Mouse (Mus musculus) midbrain, postnatal 0 days (tissue): Measurements from ENCODE around the gene Tnfrsf21. TPM values are rescaled to one million over a fixed set of nuclear protein-coding genes. Genes with fewer than 3 reads are reported as not detected.
A peak's percentile ranks its signal among the peaks of the same experiment; 100 is the strongest.

Experiments
- ATAC-seq: fragments of 200-750 bp; cut with Nextera tagmentation; 2 replicates; pipeline ENCODE4 v1.8.0; 2017; ENCODE audit warnings: moderate number of reproducible peaks, mild to moderate bottlenecking, moderate TSS enrichment, moderate library complexity; ENCODE audit not compliant: low FRiP score
- DNase-seq: peaks from one replicate; pipeline ENCODE4 v3.0.0-alpha.2; 2015; ENCODE audit warnings: low spot score
- H3K27ac ChIP-seq: fragments of 300-500 bp; sonication (generic); 2 replicates; pipeline ENCODE4 v1.5.1; 2014; ENCODE audit warnings: low read depth, mild to moderate bottlenecking, low read length, mixed read lengths
- H3K27me3 ChIP-seq: fragments of 300-500 bp; sonication (generic); 2 replicates; pipeline ENCODE4 v1.6.1; 2014; ENCODE audit warnings: low read length, control low read depth, mixed read lengths; ENCODE audit not compliant: insufficient read depth
- H3K36me3 ChIP-seq: fragments of 300-500 bp; sonication (generic); 2 replicates; pipeline ENCODE4 v1.6.1; 2014; ENCODE audit warnings: low read length, control low read depth, mixed read lengths; ENCODE audit not compliant: insufficient read depth
- H3K4me1 ChIP-seq: fragments of 300-500 bp; sonication (generic); 2 replicates; pipeline ENCODE4 v1.6.1; 2014; ENCODE audit warnings: mild to moderate bottlenecking, control low read depth, antibody characterized with exemption, low read length, mixed read lengths; ENCODE audit not compliant: insufficient read depth
- H3K4me2 ChIP-seq: fragments of 300-500 bp; sonication (generic); 2 replicates; pipeline ENCODE4 v1.6.1; 2014; ENCODE audit warnings: low read depth, mild to moderate bottlenecking, low read length, mixed read lengths; ENCODE audit not compliant: poor library complexity, severe bottlenecking
- H3K4me3 ChIP-seq: fragments of 300-500 bp; sonication (generic); 2 replicates; pipeline ENCODE4 v1.5.1; 2014; ENCODE audit warnings: low read depth, mild to moderate bottlenecking, low read length, moderate library complexity
- H3K9ac ChIP-seq: fragments of 300-500 bp; sonication (generic); replicated peaks from 2 replicates; pipeline ENCODE4 v1.6.1; 2014; ENCODE audit warnings: mild to moderate bottlenecking, low read length, moderate library complexity, mixed read lengths; ENCODE audit not compliant: poor library complexity, severe bottlenecking
- H3K9me3 ChIP-seq: fragments of 300-500 bp; sonication (generic); 2 replicates; pipeline ENCODE4 v1.6.1; 2016; ENCODE audit warnings: low read length, control low read depth
- CTCF ChIP-seq: IDR thresholded peaks from 2 replicates; pipeline ENCODE4 v1.5.1; 2016; ENCODE audit warnings: antibody characterized with exemption, mild to moderate bottlenecking
- WGBS: fragments of 180-500 bp; shearing (Covaris S2); extraction: QIAGEN DNeasy Blood & Tissue Kit; methylation state at CpG from one replicate; pipeline ENCODE4 v1.1.7; 2014; 5-methylcytosine and 5-hydroxymethylcytosine counted together
- polyA plus RNA-seq: library from polyadenylated mRNA; unstranded; fragments of >200 nt; fragmentation: Nextera tagmentation; extraction: Ambion mirVana; gene quantifications from 2 replicates; pipeline ENCODE4 v1.2.1, GENCODE M21; 2015
- total RNA-seq: library from RNA; depleted of rRNA; stranded (reverse); fragments of >200 nt; gene quantifications from 2 replicates; pipeline ENCODE4 v1.2.3, GENCODE M21; 2014

Gene Tnfrsf21
- total and polyA plus RNA-seq, 2 experiments from 2014 or later, result 74.5 to 110 TPM

GRCm38 (mm10) chr17:42999446-42999977 lies 16.8 kb upstream of the Tnfrsf21 start:
- no peak overlapping the region for H3K9ac ChIP-seq
- no peak overlapping the region for H3K4me3 ChIP-seq
- ATAC-seq, result no peak
- no peak overlapping the region for H3K4me2 ChIP-seq
- no peak for TF ChIP-seq CTCF
- no peak overlapping the region for H3K27ac ChIP-seq
- no peaks in the 10 kb centered on the region for H3K27me3 ChIP-seq
- no peaks in the 10 kb centered on the region for H3K4me1 ChIP-seq
- H3K36me3 ChIP-seq, result no peaks in the 10 kb centered on the region
- no peaks in the 10 kb centered on the region for H3K9me3 ChIP-seq
- WGBS, result 72% methylated on average over 7 of the region's 7 CpGs
- no peak for DNase-seq

DNA sequence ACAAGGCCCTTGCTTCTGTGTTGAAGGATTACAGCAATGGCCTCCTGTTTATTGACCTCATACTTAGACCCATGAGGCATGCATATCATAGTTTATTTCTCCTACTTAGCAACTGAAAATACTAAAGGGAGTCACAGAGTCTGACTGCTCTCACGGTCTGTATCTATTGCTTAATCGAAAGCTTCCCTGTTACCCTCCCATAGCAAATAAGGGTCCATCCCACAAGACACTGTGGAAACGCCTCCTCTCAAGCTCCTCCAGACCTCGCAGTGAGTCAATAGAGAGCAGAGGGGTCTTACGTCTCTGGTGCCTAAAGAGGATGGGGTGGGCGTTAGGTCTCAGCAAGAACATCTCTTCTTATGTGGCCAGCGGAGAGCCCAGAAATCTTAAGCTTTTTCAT lies 15.8 kb upstream of the Tnfrsf21 start:
- no peak overlapping the region for H3K27ac ChIP-seq
- no peak overlapping the region for H3K9ac ChIP-seq
- H3K27me3 ChIP-seq, result no peaks in the 10 kb centered on the region
- TF ChIP-seq CTCF, result no peak
- 93% methylated on average over 7 of the region's 7 CpGs for WGBS
- H3K4me2 ChIP-seq, result no peak overlapping the region
- no peaks in the 10 kb centered on the region for H3K36me3 ChIP-seq
- no peaks in the 10 kb centered on the region for H3K4me1 ChIP-seq
- DNase-seq (no peak), ATAC-seq (no peak)
- H3K9me3 ChIP-seq, result no peaks in the 10 kb centered on the region
- no peak overlapping the region for H3K4me3 ChIP-seq

DNA sequence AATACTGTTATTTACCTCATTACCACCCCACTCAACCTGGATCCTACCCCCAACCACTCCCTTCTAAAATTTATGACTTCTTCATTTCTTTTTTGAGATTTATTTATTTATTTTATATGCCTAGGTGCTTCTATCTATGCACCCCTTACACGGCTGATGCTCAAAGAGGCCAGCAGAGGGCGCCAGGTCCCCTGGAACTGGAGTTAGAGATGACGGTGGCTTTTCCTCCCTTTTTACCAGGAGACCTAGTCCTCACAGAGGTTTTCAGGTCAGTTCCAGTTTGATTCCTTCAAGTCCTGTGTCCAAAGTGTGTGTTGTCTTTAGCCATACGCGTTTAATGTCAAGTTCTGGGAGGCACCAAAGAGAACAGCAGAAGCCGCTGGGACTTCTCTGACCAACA lies 3.6 kb upstream of the Tnfrsf21 start:
- no peak overlapping the region for H3K4me2 ChIP-seq
- peak; percentile 89 for TF ChIP-seq CTCF
- peak; percentile 86 for DNase-seq
- no peaks in the 10 kb centered on the region for H3K27me3 ChIP-seq
- H3K36me3 ChIP-seq, result no peaks in the 10 kb centered on the region
- no peak overlapping the region for H3K27ac ChIP-seq
- no peak overlapping the region for H3K9ac ChIP-seq
- no peak for ATAC-seq
- 20% methylated on average over 6 of the region's 6 CpGs for WGBS
- no peak overlapping the region for H3K4me3 ChIP-seq
- no peaks in the 10 kb centered on the region for H3K4me1 ChIP-seq
- H3K9me3 ChIP-seq, result no peaks in the 10 kb centered on the region

GRCm38 (mm10) chr17:43017341-43018052 lies 1.1 kb downstream of the Tnfrsf21 start:
- Histone ChIP-seq H3K4me1 (0 out of 2 replicates have a peak, but pooled peaks cover 5% of the 10 kb centered on the region), H3K4me3 (peak overlapping the region; percentile 92), H3K9ac (peak overlapping the region; percentile 99), H3K9me3 (no peaks in the 10 kb centered on the region), H3K27me3 (no peaks in the 10 kb centered on the region), H3K27ac (peak overlapping the region; percentile 95), H3K4me2 (peak overlapping the region; percentile 59), H3K36me3 (0 out of 2 replicates have a peak, but pooled peaks cover 2% of the 10 kb centered on the region)
- TF ChIP-seq CTCF, result no peak
- ATAC-seq (peak; percentile 62), DNase-seq (peak; percentile 79)
- under 1% methylated on average over 39 of the region's 40 CpGs for WGBS

DNA sequence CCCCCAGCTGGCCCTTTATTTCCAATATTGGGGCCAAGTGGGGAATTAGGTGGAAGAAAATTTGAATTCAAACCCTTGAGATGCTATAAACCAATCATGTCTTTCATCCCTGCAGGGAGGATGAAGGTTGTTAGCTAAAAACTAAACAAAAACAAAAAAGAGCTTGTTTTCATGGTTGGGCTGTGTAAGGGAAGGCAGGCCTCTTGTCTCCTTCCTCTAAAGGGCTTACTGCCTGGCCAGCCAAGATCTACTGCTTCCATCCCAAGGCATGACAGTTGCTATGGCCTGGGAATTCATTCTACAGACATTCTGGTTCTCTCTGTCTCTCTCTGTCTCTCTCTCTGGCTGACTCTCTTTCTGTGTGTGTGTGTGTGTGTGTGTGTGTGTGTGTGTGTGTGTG lies 1.7 kb downstream of the Tnfrsf21 start:
- DNase-seq (peak; percentile 68), ATAC-seq (no peak)
- Histone ChIP-seq H3K27ac (peak overlapping the region; percentile 95), H3K4me2 (peak overlapping the region; percentile 59), H3K36me3 (0 out of 2 replicates have a peak, but pooled peaks cover 7% of the 10 kb centered on the region), H3K9ac (peak overlapping the region; percentile 99), H3K27me3 (no peaks in the 10 kb centered on the region), H3K4me1 (0 out of 2 replicates have a peak, but pooled peaks cover 5% of the 10 kb centered on the region), H3K9me3 (no peaks in the 10 kb centered on the region), H3K4me3 (peak overlapping the region; percentile 92)
- TF ChIP-seq CTCF, result no peak

DNA sequence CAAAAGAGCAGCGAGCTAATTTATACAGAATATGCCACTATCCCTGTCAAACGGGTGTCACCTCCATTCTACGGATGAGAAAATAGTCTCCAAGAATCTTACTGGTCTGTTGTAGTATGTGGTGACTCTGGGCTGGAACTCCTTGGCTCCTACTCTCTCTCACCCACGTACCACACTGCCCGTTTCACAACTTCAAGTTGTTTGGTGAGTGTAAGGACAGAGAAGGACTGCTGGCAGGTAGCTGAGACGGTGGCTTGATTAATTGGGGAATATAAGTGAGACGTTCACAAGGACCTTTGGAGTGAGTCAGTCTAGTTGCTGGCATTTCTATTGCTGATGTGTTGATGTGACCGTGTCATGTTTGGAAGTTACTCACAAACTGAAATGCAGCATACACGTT lies 3.3 kb downstream of the Tnfrsf21 start:
- no peak for DNase-seq
- TF ChIP-seq CTCF, result no peak
- Histone ChIP-seq H3K27ac (no peak overlapping the region), H3K36me3 (0 out of 2 replicates have a peak, but pooled peaks cover 7% of the 10 kb centered on the region), H3K27me3 (no peaks in the 10 kb centered on the region), H3K4me2 (no peak overlapping the region), H3K4me1 (0 out of 2 replicates have a peak, but pooled peaks cover 8% of the 10 kb centered on the region), H3K9ac (no peak overlapping the region), H3K9me3 (no peaks in the 10 kb centered on the region), H3K4me3 (no peak overlapping the region)
- no peak for ATAC-seq
- WGBS, result 93% methylated on average over 9 of the region's 9 CpGs
